Mouse (Mus musculus) retina, postnatal 1 day (tissue): ENCODE measurements around the gene Btnl2.

ENCODE experiments used
- DNase-seq: peaks from one replicate; pipeline ENCODE4 v3.0.0-alpha.2; 2012

Btnl2 gene

DNA sequence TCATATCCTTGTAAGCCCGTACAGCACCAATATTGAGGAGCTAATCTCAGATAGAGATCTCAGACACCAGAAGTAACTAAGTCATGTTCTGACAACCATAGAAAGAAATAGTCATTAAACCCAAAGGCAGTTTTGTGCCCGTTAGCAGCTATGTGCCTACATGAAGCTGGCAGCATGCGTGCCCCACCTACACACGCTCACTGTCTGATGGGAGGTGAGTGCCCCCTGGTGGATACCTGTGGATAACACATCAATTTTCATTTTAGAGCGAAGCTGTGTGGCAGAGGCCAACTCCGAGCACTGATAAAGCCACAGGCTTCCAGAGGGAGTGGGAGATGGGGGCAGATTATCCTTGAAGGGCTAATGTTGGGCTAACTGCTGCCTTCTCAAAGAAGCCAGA, 56.5 kb downstream of the Btnl2 start:
- peak; percentile 75 for DNase-seq
